Mouse (Mus musculus) layer of hippocampus, adult 18-20 months (tissue): ENCODE measurements around the gene C130050O18Rik. TPM values are rescaled to one million over a fixed set of nuclear protein-coding genes. Genes with fewer than 3 reads are reported as not detected.
A peak's percentile ranks its signal among the peaks of the same experiment; 100 is the strongest.

ENCODE experiments used
- DNase-seq, 2 experiments: peaks; one replicate each; pipeline ENCODE4 v3.0.0; 2022; ENCODE audit warnings: low spot score in 2 of 2
- microRNA-seq, 2 experiments: library from miRNA; unstranded; fragments of <30 nt; microRNA quantifications; one replicate each; pipeline ENCODE4 v1.2.0; 2021
- total RNA-seq, 2 experiments: library from RNA; stranded (reverse); gene quantifications; 2 replicates each; pipeline ENCODE4 v1.2.3; 2021

C130050O18Rik gene
- total RNA-seq, 2 experiments from 2014 or later: 0.33 TPM; not detected in 1

GRCm38 (mm10) chr5:139453031-139453430, 48.0 kb downstream of the C130050O18Rik start:
- no peak for DNase-seq

DNA sequence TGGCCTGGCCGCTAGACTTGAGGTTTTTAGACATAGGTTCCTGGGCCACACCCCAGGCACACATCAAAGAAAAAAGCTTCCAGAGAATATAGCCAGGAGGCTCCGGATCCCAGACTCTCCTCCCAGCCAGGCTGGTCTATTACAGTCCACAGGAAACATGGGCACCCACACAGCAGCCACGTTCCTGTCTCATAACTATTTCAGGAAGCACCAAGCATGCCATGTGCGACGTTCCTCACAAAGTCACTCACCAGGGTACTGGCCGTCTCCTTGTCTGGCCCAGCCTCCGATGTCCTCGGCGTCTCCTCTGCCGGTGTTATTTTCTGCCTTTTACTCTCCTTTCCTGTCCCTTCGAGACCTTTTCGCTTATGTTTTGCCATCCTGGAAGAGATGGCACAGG, 50.1 kb downstream of the C130050O18Rik start:
- no peak for DNase-seq

DNA sequence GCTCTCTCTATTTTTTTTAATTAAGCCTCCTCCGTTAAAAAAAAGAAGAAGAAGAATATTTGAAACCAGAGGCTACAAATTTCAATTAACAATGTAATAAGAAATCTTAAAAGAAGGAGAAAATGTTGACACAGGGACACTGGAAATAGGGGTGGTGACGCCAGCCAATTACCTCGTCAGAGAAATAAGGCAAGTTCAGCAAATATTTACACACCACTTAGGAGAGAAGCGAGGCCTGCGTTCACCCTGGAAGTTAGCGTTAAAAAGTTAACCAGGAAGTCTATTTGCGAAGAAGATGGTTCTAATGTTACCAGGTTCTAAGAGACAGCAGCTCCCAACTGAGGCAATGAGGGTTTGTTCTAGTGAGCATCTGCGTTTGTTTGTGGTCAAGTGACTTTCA, 52.2 kb downstream of the C130050O18Rik start:
- DNase-seq: no peak

DNA sequence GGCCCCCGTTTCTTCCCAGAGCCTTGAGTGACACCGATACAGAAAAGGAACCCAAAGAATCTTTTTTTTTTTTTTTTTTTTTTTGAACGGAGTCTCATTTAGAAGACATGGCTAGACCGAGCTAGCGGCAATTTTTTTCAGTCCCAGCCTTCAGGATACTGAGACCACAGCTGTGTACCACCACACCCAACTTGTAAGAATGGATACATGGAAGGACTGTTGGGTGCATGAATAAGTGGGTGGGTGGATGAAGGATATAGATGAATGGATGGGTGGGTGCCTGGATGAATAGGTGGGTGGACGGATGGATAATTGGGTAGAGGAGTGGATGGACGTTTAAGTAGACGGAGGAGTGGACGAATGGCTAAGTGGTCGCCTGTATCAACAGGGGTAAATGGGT, 54.9 kb downstream of the C130050O18Rik start:
- no peak for DNase-seq

- DNase-seq: peak; percentile 96 to 99
These were observed 55.4 kb downstream of the C130050O18Rik start, which contains the start of gene 3110082I17Rik for GRCm38 (mm10) chr5:139460384-139461067. Gene 3110082I17Rik, minus strand, starts transcription at chr5:139460527.

DNA sequence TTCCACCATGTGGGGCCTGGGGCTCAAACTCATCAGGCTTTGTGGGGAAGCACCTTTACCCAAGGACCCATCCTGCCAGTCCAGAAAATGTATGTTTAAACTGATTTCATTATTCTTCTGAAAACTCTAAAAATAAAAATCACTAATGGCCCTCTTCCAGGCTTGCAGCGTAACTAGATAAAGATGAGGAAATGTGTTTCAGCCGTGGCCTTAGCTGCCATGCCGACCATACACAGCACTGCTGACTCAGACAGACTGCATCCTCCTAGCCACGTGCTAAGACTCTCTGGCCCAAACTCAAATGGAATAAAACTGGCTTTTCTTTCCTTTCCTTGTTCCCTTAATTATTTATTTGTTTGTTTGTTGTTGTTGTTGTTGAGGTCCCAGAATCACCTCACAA, 59.8 kb downstream of the C130050O18Rik start:
- no peak for DNase-seq

Small RNA genes lying within 50 kb of the gene (microRNA-seq; reads per million reads assigned to microRNA genes)
- gene Mir339: 218 to 314 reads per million in 2 experiments

Other genes with a start within 250 kb of the C130050O18Rik start
- gene Sun1, start 204.6 kb upstream of the C130050O18Rik start, total RNA-seq: 10 to 100 TPM; 80.3 to 86.3 TPM
- 10 to 100 TPM; 50.5 to 57.1 TPM for gene Get4, start 153.0 kb upstream of the C130050O18Rik start, total RNA-seq
- 100 to 1,000 TPM; 164 to 166 TPM for gene Adap1, start 79.7 kb upstream of the C130050O18Rik start, total RNA-seq
- gene Cox19, start 53.9 kb upstream of the C130050O18Rik start, total RNA-seq: 10 to 100 TPM; 65.3 to 71.1 TPM
- gene Cyp2w1, start 52.7 kb upstream of the C130050O18Rik start, total RNA-seq: not detected
- gene Gpr146, start 27.6 kb upstream of the C130050O18Rik start, total RNA-seq: 10 to 100 TPM; 10.8 to 12.2 TPM
- 1 to 10 TPM; 2.0 to 4.2 TPM for gene Gper1, start 17.9 kb downstream of the C130050O18Rik start, total RNA-seq
- 10 to 100 TPM; 14.6 to 15.7 TPM for gene 3110082I17Rik, start 55.2 kb downstream of the C130050O18Rik start, total RNA-seq
- 10 to 100 TPM; 50.4 to 51.6 TPM for gene Zfand2a, start 79.3 kb downstream of the C130050O18Rik start, total RNA-seq
- under 1 TPM in 1 of 2 experiments, not detected in 1; 0.15 TPM for gene Uncx, start 138.2 kb downstream of the C130050O18Rik start, total RNA-seq